Mouse (Mus musculus): ENCODE data around the gene Laptm4a. TPM values are rescaled to one million over a fixed set of nuclear protein-coding genes. Genes with fewer than 3 reads are reported as not detected.

Laptm4a gene
- polyA plus RNA-seq, 1 experiment from 2014 or later: 494 TPM

- 88% methylated on average over 9 of the region's 9 CpGs for WGBS (ENCODE audit: missing documents)
- H3K36me3 ChIP-seq (ENCODE audit: inconsistent target): no peaks in the 10 kb centered on the region
- no peaks in the 10 kb centered on the region for H3K79me2 ChIP-seq (ENCODE audit: inconsistent target)
- no peak overlapping the region for H3K4me3 ChIP-seq (ENCODE audit: inconsistent target)
- no peak overlapping the region for H3K27ac ChIP-seq
Observed at GRCm38 (mm10) chr12:8961607-8962316, 40.3 kb downstream of the Laptm4a start.

- no peak overlapping the region for H3K4me3 ChIP-seq (ENCODE audit: inconsistent target)
- H3K36me3 ChIP-seq (ENCODE audit: inconsistent target): no peaks in the 10 kb centered on the region
- H3K79me2 ChIP-seq (ENCODE audit: inconsistent target): no peaks in the 10 kb centered on the region
- WGBS (ENCODE audit: missing documents): 31% methylated on average over 8 of the region's 9 CpGs
- H3K27ac ChIP-seq: no peak overlapping the region
Observed at GRCm38 (mm10) chr12:8969828-8970227, 48.4 kb downstream of the Laptm4a start.

DNA sequence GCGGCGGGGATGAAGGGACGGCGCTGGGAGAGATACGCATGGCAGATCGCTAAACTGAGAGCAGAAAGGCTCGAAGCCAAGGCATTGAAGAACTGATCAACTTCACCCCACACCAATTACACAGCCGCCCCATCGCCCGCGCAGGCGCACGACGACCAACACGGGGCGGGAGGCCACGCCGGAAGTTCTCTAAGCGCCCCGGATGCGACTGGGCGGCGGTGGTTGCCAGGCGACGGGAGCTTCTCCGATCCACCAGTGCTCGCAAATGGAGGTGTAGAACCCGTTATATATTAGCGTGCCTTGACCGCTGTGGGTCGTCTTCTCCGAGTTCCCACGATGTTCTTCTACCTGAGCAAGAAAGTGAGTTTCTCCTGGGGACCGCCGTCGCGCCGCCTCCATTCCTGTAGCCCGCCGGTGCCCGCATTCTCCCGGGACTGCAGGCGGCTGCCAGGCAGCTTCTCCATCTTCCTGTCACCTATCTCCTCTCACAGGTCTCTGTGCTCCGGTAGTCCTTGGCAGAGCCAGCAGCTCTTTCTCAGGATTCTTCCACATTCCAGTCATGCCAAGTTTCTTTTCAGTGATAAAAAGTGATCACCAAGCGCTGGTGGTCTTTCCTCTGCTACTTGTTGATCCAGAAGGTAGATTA, 52.5 kb downstream of the Laptm4a start, which contains the start of gene Wdr35:
Gene Wdr35 (plus strand): TSS at position 73 of the 646 bp plus-strand sequence.
- H3K36me3 ChIP-seq (ENCODE audit: inconsistent target): no peaks in the 10 kb centered on the region
- peak within 1 kb of the TSS; percentile 47 for H3K4me3 ChIP-seq (ENCODE audit: inconsistent target)
- WGBS (ENCODE audit: missing documents): under 1% methylated on average over 44 of the region's 45 CpGs
- no peak within 1 kb of the TSS for H3K27ac ChIP-seq
- no peaks in the 10 kb centered on the region for H3K79me2 ChIP-seq (ENCODE audit: inconsistent target)

- no peak overlapping the region for H3K27ac ChIP-seq
- H3K36me3 ChIP-seq (ENCODE audit: inconsistent target): no peaks in the 10 kb centered on the region
- H3K79me2 ChIP-seq (ENCODE audit: inconsistent target): no peaks in the 10 kb centered on the region
- H3K4me3 ChIP-seq (ENCODE audit: inconsistent target): no peak overlapping the region
- WGBS (ENCODE audit: missing documents): 91% methylated on average over 3 of the region's 3 CpGs
Observed at GRCm38 (mm10) chr12:8975076-8975475, 53.6 kb downstream of the Laptm4a start.

Other genes starting within 250 kb of the Laptm4a start
- 61.0 to 80.1 TPM (median 72.2 TPM) in 3 replicates for gene Pum2, start 247.5 kb upstream of the Laptm4a start, polyA plus RNA-seq (2018)
- 2.3 to 3.2 TPM (median 3.0 TPM) in 3 replicates for gene Sdc1, start 150.3 kb upstream of the Laptm4a start, polyA plus RNA-seq (2018)
- gene Matn3, start 26.3 kb downstream of the Laptm4a start, polyA plus RNA-seq (2018): not detected in 3 replicates
- gene Wdr35, start 52.2 kb downstream of the Laptm4a start, polyA plus RNA-seq (2018): 0.49 to 1.4 TPM (median 1.3 TPM) in 3 replicates
- gene Ttc32, start 108.3 kb downstream of the Laptm4a start, polyA plus RNA-seq (2018): 11.8 to 17.6 TPM (median 16.2 TPM) in 3 replicates